Mouse (Mus musculus): ENCODE measurements around the gene Galntl6. TPM values are rescaled to one million over a fixed set of nuclear protein-coding genes. Genes with fewer than 3 reads are reported as not detected.

Galntl6 gene
- polyA plus RNA-seq, 1 experiment from 2014 or later: 0.21 TPM

DNA sequence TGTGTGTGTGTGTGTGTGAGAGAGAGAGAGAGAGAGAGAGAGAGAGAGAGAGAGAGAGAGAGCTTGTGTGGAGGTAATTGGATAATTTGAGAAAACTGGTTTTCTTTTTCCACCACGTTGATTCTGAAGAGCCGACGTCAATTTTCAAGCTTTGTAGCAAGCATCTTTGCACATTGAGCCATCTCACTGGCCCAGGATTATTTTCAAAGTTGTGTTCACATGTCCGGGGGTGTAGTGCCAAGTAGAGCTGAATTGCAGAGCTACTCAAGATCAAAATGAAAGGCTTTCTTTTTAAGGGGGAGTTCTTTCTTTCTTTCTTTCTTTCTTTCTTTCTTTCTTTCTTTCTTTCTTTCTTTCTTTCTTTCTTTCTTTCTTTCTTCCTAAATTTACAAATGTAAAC, 1022.3 kb downstream of the Galntl6 start:
- H3K4me1 ChIP-seq: no peaks in the 10 kb centered on the region
- H3K4me2 ChIP-seq: no peak overlapping the region
- no peaks in the 10 kb centered on the region for H3K27me3 ChIP-seq
- H3K9me3 ChIP-seq: no peaks in the 10 kb centered on the region
- no peak overlapping the region for H3K4me3 ChIP-seq
- no peak overlapping the region for H3K27ac ChIP-seq
- no peak for ATAC-seq (ENCODE audit: borderline replicate concordance, extremely low read depth, low FRiP score, low TSS enrichment)
- H3K36me3 ChIP-seq: no peaks in the 10 kb centered on the region
- 86% methylated on average over 4 of the region's 4 CpGs for WGBS
- no peak overlapping the region for H3K9ac ChIP-seq

DNA sequence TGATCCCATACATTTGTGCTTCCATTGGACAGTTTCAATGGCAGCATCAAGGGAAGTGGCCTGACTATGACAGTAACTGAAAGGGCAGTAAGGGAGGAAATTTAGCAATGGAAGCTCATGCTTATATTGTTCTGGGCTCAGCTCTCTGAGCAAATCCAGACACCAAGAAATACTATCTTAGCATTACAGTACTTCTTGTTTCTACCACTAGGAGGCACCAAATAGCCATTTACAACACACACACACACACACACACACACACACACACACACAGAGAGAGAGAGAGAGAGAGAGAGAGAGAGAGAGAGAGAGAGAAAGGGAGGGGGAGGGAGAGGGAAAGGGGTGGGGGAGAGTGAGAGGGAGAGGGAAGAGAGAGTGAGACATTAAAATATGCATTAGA, 1023.6 kb downstream of the Galntl6 start:
- Histone ChIP-seq H3K9ac (no peak overlapping the region), H3K4me2 (no peak overlapping the region), H3K36me3 (no peaks in the 10 kb centered on the region), H3K4me3 (no peak overlapping the region), H3K9me3 (no peaks in the 10 kb centered on the region), H3K4me1 (no peaks in the 10 kb centered on the region), H3K27me3 (no peaks in the 10 kb centered on the region), H3K27ac (no peak overlapping the region)
- no peak for ATAC-seq (ENCODE audit: borderline replicate concordance, extremely low read depth, low FRiP score, low TSS enrichment)

DNA sequence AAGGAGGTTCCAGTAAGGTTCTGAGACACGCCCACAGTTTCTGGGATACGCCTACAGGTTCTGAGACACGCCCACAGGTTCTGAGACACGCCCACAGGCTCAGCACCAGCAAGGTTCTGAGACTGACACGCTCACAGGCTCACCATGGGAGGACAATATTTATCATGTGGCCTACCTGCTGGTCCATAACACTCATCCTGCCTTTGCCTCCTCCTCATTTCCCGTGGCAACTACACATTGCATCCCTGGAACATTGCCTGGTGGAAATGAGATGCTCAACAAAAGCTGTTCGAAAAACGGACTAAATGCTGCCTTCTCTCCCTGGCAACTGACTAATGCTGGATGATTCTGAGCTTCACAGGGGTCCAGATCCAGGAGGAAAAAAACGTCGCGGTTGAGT, 1033.0 kb downstream of the Galntl6 start:
- H3K27ac ChIP-seq: no peak overlapping the region
- no peaks in the 10 kb centered on the region for H3K4me1 ChIP-seq
- no peaks in the 10 kb centered on the region for H3K36me3 ChIP-seq
- H3K9ac ChIP-seq: no peak overlapping the region
- H3K9me3 ChIP-seq: no peaks in the 10 kb centered on the region
- no peaks in the 10 kb centered on the region for H3K27me3 ChIP-seq
- H3K4me2 ChIP-seq: no peak overlapping the region
- WGBS: 65% methylated on average over 11 of the region's 11 CpGs
- H3K4me3 ChIP-seq: no peak overlapping the region
- no peak for ATAC-seq (ENCODE audit: borderline replicate concordance, extremely low read depth, low FRiP score, low TSS enrichment)

DNA sequence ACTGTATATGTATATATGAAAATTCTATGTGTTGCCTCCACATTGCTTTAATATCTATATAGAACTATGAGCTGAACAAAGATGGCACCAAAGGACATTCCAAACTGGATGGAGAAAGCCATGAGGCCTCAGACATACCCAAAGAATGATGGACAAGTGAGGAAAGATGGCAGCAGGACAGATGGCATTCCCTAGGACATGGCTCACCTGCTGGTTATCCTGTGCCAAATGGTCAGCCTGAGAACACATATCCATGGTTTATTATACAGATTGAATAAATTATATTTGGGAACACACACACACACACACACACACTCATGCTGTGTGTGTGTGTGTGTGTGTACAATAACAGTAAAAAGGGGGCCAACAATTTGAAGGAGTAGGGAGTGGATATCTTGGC, 1063.4 kb downstream of the Galntl6 start:
- H3K4me3 ChIP-seq: no peak overlapping the region

DNA sequence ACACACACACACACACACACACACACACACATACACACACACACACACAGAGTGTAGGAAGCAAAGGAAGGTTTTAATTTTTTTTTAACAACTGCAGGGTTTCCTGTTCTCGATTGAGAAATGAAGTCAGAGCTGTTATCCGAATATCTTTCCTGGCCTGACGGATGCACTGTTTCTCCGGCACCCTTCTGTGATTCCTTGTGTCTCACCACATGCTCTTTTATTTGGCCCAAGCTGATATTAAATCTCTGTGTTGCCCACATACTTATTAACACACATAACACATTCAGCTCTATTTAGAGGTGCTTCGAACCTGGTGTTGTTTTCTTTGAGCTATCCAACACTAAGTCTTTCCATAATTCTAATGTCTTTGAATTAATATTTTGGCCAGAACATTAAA, 1069.0 kb downstream of the Galntl6 start:
- ATAC-seq (ENCODE audit: borderline replicate concordance, extremely low read depth, low FRiP score, low TSS enrichment): no peak
- H3K36me3 ChIP-seq: no peaks in the 10 kb centered on the region
- H3K27ac ChIP-seq: peak overlapping the region; percentile 78
- no peak overlapping the region for H3K4me3 ChIP-seq
- H3K27me3 ChIP-seq: no peaks in the 10 kb centered on the region
- H3K9ac ChIP-seq: no peak overlapping the region
- H3K9me3 ChIP-seq: no peaks in the 10 kb centered on the region
- 45% methylated on average over 5 of the region's 5 CpGs for WGBS
- H3K4me2 ChIP-seq: no peak overlapping the region
- H3K4me1 ChIP-seq: peaks cover 9% of the 10 kb centered on the region; the same call in 1 of the 2 replicates

More for the DNA sequence above, 1063.4 kb downstream of the Galntl6 start:
- no peaks in the 10 kb centered on the region for H3K4me1 ChIP-seq
- H3K9me3 ChIP-seq: no peaks in the 10 kb centered on the region
- H3K4me2 ChIP-seq: no peak overlapping the region
- no peaks in the 10 kb centered on the region for H3K36me3 ChIP-seq
- H3K27ac ChIP-seq: no peak overlapping the region
- H3K27me3 ChIP-seq: no peaks in the 10 kb centered on the region
- no peak for ATAC-seq (ENCODE audit: borderline replicate concordance, extremely low read depth, low FRiP score, low TSS enrichment)
- no peak overlapping the region for H3K9ac ChIP-seq

DNA sequence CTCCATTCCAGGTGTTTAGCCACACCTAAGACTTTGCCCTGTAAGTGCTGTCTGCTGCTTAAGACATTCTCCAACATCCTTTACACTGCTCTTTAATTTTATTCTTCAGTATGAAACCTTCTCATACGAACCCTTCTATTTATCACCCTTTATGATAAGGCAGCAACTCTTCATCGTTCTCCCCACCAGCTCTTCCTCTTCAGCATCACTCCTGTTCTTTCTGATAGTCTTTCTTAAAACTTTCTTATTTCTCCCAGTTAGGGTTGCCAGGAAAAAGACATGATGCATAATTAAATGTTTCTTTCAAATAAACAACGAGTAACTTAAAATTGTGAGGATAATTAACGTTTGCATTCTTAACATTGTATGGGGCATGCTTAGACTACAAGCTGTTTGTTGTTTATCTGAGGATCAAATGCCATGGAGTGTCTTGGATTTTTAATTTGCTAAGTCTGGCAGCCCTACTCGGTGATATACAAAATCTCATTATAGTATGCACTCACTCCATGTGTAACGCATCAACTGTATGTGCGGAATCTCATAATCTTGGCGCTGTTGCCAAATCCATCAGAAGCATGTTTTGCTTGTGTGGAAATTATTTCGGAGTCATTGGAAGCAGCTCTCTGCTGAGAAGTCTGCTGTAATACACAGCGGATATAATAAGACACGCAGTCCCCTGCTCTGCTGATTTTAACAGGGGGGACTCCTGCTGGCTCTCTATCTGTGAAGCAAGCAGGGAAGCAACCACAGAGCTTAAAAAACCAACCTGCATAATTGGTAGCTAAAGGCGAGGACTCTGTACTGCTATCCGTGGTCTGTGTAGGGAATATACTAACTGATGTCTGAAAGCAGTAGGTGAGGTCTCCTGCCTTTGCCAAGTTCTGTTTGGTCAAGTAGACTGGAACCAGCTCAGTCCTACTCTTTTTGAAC, 1069.7 kb downstream of the Galntl6 start:
- H3K27ac ChIP-seq: peak overlapping the region; percentile 78
- no peak overlapping the region for H3K9ac ChIP-seq
- H3K4me2 ChIP-seq: peak overlapping the region; percentile 8; the same call in 1 of the 2 replicates
- peaks cover 9% of the 10 kb centered on the region; the same call in 1 of the 2 replicates for H3K4me1 ChIP-seq
- H3K36me3 ChIP-seq: no peaks in the 10 kb centered on the region
- H3K27me3 ChIP-seq: no peaks in the 10 kb centered on the region
- ATAC-seq (ENCODE audit: borderline replicate concordance, extremely low read depth, low FRiP score, low TSS enrichment): peak; percentile 93
- no peaks in the 10 kb centered on the region for H3K9me3 ChIP-seq
- no peak overlapping the region for H3K4me3 ChIP-seq
- WGBS: 39% methylated on average over 13 of the region's 13 CpGs

DNA sequence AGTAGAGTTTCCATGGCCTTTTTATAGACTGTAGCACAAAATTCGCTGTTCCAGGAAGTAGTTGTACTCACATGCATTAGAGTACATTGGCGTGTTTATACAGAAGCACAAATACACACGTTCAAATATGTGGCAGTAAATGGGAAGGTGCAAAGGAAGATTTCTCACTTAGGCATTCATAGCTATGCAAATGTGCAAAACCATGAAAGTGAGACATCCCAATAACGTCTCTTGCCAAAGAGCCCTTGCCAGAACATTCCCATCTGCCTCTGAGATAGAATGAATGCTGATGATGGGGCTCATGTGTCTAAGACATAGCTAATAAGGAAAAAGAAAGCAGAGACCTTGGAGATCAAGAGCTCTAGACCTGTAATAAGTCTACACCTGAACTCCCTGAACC, 1071.0 kb downstream of the Galntl6 start:
- Histone ChIP-seq H3K4me3 (no peak overlapping the region), H3K9ac (no peak overlapping the region), H3K4me1 (peaks cover 9% of the 10 kb centered on the region; the same call in 1 of the 2 replicates), H3K36me3 (no peaks in the 10 kb centered on the region), H3K4me2 (no peak overlapping the region), H3K27me3 (no peaks in the 10 kb centered on the region), H3K27ac (0 out of 2 replicates have a peak overlapping the region, but pooled peaks have one; percentile 33), H3K9me3 (no peaks in the 10 kb centered on the region)
- 58% methylated on average over 4 of the region's 4 CpGs for WGBS
- no peak for ATAC-seq (ENCODE audit: borderline replicate concordance, extremely low read depth, low FRiP score, low TSS enrichment)

DNA sequence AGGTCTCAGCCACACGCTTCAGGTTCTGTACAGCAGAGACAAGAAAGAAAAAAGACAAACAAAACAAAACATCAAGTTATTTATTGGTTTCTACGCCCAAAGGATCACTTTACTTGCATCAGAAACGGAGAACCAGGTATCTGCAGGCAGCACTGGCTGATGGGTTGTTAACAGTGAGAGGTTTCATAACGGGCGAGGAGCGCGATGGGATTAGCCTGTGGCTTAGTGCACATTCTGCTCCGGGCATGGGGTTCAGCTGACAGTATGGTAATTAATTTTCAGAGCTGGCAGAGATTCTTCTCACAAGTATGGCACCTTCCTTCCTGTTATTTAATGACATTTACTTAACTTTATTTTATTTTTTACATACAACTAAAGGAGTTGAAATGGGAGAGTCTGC, 1075.1 kb downstream of the Galntl6 start:
- ATAC-seq (ENCODE audit: borderline replicate concordance, extremely low read depth, low FRiP score, low TSS enrichment): no peak
- Histone ChIP-seq H3K4me3 (no peak overlapping the region), H3K27ac (no peak overlapping the region), H3K9me3 (no peaks in the 10 kb centered on the region), H3K36me3 (no peaks in the 10 kb centered on the region), H3K9ac (no peak overlapping the region), H3K4me2 (no peak overlapping the region), H3K27me3 (no peaks in the 10 kb centered on the region), H3K4me1 (peaks cover 6% of the 10 kb centered on the region; the same call in 1 of the 2 replicates)
- 56% methylated on average over 8 of the region's 8 CpGs for WGBS

DNA sequence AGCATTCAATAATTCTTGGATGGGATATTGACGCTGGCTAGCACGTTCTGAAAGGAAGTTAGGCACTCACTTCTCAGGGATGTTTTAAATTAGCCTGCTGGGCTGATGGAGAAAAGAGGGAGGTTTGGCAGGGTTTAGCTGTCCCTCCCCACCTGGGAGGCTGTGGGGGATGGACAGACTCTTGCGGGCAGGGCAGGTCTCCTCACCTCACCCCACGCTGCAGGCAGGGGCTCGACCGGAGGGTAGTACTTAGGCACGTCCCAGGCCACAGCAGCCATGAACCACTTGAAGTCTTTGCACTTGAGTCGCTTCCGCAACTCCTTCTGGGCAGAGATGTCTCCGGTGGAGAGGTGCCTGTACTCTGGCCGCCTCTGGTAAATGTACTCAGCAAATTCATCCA, 1075.5 kb downstream of the Galntl6 start:
- H3K4me3 ChIP-seq: no peak overlapping the region
- H3K4me2 ChIP-seq: no peak overlapping the region
- H3K4me1 ChIP-seq: peaks cover 2% of the 10 kb centered on the region; the same call in 1 of the 2 replicates
- H3K27me3 ChIP-seq: no peaks in the 10 kb centered on the region
- no peaks in the 10 kb centered on the region for H3K36me3 ChIP-seq
- no peak overlapping the region for H3K27ac ChIP-seq
- H3K9ac ChIP-seq: no peak overlapping the region
- H3K9me3 ChIP-seq: no peaks in the 10 kb centered on the region
- ATAC-seq (ENCODE audit: borderline replicate concordance, extremely low read depth, low FRiP score, low TSS enrichment): no peak
- WGBS: 40% methylated on average over 11 of the region's 11 CpGs

DNA sequence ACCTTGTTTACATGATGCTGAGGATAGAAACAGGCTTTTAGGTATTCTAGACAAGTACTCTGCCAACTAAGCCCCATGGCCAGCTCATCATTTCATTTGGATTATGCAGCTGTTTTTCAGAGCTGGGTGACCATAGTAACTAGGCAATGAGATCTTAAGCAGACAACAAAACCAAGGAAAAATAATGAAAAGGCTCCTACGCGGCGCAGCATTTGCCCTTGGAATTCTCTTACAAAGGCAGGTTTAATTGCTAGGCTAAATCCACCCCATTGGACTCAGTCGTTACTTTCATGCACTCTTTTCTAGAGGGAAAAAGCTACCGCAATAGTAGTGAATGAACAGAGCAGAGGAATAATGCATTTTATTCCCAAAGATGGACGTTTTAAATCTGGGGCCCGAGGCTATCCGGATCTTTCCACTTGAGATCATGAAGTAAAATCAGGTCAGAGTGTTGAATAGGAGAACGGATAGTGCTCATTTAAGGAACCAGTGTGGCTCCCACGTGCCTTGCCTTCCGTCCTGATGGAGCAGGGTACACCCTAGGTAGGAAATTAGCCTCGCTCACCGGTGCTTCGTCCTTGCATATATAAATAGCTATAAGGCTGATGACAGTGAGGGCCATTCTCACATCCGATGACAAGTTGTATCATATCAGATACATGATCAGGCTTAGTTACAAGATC, 1076.1 kb downstream of the Galntl6 start:
- 87% methylated on average over 15 of the region's 15 CpGs for WGBS
- Histone ChIP-seq H3K36me3 (no peaks in the 10 kb centered on the region), H3K9ac (no peak overlapping the region), H3K4me2 (no peak overlapping the region), H3K27ac (no peak overlapping the region), H3K9me3 (no peaks in the 10 kb centered on the region), H3K4me3 (no peak overlapping the region), H3K27me3 (no peaks in the 10 kb centered on the region), H3K4me1 (no peaks in the 10 kb centered on the region)
- no peak for ATAC-seq (ENCODE audit: borderline replicate concordance, extremely low read depth, low FRiP score, low TSS enrichment)

DNA sequence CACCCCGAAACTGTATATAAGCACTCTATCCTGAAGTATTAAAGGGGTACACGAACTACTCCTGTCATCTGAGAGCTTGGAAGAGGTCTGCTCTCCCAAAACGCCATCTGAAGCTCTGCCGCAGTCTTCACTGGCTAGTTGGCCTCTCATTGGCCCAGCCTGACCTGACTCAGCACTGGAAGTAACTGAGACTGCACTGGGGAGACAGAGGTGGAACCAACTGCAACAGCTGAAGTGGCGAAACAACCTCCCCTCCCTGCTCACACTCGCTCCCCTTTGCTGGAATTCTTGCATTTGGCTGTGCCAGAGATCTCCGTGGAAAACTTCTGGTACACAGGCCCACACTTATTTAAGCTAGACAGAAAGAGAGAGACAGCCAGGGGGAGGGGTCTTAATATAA, 1089.3 kb downstream of the Galntl6 start:
- WGBS: 40% methylated on average over 7 of the region's 7 CpGs
- no peak overlapping the region for H3K9ac ChIP-seq
- no peak overlapping the region for H3K4me2 ChIP-seq
- no peak overlapping the region for H3K27ac ChIP-seq
- no peaks in the 10 kb centered on the region for H3K36me3 ChIP-seq
- H3K4me1 ChIP-seq: no peaks in the 10 kb centered on the region
- H3K27me3 ChIP-seq: no peaks in the 10 kb centered on the region
- H3K9me3 ChIP-seq: no peaks in the 10 kb centered on the region
- no peak overlapping the region for H3K4me3 ChIP-seq
- ATAC-seq (ENCODE audit: borderline replicate concordance, extremely low read depth, low FRiP score, low TSS enrichment): no peak

DNA sequence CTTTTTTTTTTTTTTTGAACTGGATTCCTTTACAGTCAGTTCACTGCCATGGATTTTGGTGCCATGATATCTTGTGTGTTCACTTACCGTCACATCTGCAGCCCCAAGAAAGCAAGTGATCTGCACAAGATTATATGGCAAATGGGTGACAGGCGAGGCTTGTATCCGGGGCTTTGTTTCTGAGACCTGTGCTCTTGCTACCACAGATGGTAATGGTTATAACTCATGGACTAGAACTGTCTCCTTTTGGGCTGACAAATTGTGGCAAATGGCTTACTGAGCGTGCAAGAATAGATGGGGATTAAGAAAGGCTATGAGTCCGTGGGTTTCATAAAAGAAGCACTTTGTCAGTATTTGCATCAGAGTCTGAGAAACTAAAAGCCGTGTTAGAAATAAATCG, 1096.4 kb downstream of the Galntl6 start:
- no peak overlapping the region for H3K27ac ChIP-seq
- no peaks in the 10 kb centered on the region for H3K36me3 ChIP-seq
- no peak for ATAC-seq (ENCODE audit: borderline replicate concordance, extremely low read depth, low FRiP score, low TSS enrichment)
- H3K4me2 ChIP-seq: no peak overlapping the region
- no peaks in the 10 kb centered on the region for H3K4me1 ChIP-seq
- H3K9ac ChIP-seq: no peak overlapping the region
- WGBS: 61% methylated on average over 7 of the region's 7 CpGs
- no peaks in the 10 kb centered on the region for H3K9me3 ChIP-seq
- H3K4me3 ChIP-seq: no peak overlapping the region
- no peaks in the 10 kb centered on the region for H3K27me3 ChIP-seq
